Mouse (Mus musculus) embryonic fibroblast, embryonic 13.5 days (primary cell): ENCODE results near the gene Med4. TPM values are rescaled to one million over a fixed set of nuclear protein-coding genes. Genes with fewer than 3 reads are reported as not detected.

ENCODE experiments used
- H3K27ac ChIP-seq: 2 replicates; pipeline ENCODE4 v1.5.1; 2012; ENCODE audit warnings: low read length, control low read depth, inconsistent platforms; ENCODE audit not compliant: insufficient read depth
- H3K4me1 ChIP-seq: 2 replicates; pipeline ENCODE4 v1.6.1; 2011; ENCODE audit warnings: low read length; ENCODE audit not compliant: control insufficient read depth, insufficient read depth
- H3K4me3 ChIP-seq: 2 replicates; pipeline ENCODE4 v1.5.1; 2011; ENCODE audit warnings: mild to moderate bottlenecking, control low read depth, low read length; ENCODE audit not compliant: insufficient read depth
- CTCF ChIP-seq: IDR thresholded peaks from 2 replicates; pipeline ENCODE4 v1.5.1; 2011; ENCODE audit warnings: mild to moderate bottlenecking, control low read depth, low read length, moderate library complexity, borderline replicate concordance; ENCODE audit not compliant: insufficient read depth
- POLR2A ChIP-seq: IDR thresholded peaks from 2 replicates; pipeline ENCODE4 v1.6.1; 2011; ENCODE audit warnings: low read depth, mild to moderate bottlenecking, control low read depth, low read length, moderate library complexity
- polyA plus RNA-seq: library from polyadenylated mRNA; stranded (reverse); fragments of >200 nt; gene quantifications from 2 replicates; pipeline ENCODE4 v1.2.4, GENCODE M21; 2011; ENCODE audit warnings: low read depth; ENCODE audit not compliant: missing spikeins, insufficient read length

Med4 gene
- polyA plus RNA-seq, 1 experiment, result 26.5 TPM

DNA sequence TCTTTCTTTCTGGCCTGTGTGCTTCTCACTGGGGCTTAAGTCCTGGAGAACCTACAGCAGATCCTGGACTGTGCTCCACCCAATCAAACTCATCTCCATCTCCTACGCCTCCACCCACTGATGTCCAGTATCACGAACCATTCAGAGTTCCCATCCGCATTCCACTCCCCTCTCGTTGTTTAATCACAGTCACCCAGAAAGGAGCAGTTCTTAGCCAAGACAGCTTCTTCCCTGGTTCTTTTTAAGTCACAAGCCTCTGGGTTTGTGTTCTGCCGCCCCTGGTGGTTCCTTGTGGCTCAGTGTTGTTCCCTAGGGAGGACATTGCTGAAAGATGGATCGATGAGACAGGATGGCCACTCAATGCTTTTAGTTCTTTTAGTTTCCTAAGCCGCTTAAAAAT lies 14.1 kb upstream of the Med4 start:
- no peak overlapping the region for H3K4me3 ChIP-seq
- H3K27ac ChIP-seq, result no peak overlapping the region
- no peaks in the 10 kb centered on the region for H3K4me1 ChIP-seq
- TF ChIP-seq POLR2A, result no peak
- no peak for TF ChIP-seq CTCF

GRCm38 (mm10) chr14:73501283-73501682 lies 8.5 kb upstream of the Med4 start:
- Histone ChIP-seq H3K27ac (no peak overlapping the region), H3K4me3 (no peak overlapping the region), H3K4me1 (no peaks in the 10 kb centered on the region)
- TF ChIP-seq CTCF, result no peak
- no peak for TF ChIP-seq POLR2A

DNA sequence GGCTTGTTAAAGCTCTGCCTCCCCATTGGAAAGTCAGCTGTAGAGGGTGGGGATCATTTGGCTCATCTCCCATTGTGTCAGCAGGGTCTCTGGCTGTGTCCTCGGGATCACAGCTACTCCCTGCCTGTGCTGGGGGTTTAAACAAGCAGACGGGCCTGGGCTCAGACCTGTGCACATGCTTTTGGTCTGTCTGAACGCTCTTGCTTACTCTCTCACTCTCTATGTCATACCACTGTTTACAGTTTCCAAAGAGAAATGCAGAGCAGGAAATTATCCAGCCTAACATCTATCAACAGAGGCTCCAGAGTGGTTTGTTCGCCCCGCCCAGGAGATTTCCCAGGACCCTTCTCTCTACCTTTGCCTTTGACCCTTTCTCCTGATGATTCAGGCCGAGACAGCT lies 8.1 kb upstream of the Med4 start:
- TF ChIP-seq CTCF, result no peak
- no peak for TF ChIP-seq POLR2A
- no peaks in the 10 kb centered on the region for H3K4me1 ChIP-seq
- H3K4me3 ChIP-seq, result no peak overlapping the region
- H3K27ac ChIP-seq, result no peak overlapping the region

- Histone ChIP-seq H3K27ac (no peak overlapping the region), H3K4me1 (no peaks in the 10 kb centered on the region), H3K4me3 (no peak overlapping the region)
- TF ChIP-seq POLR2A (no peak), CTCF (no peak)
These were observed 7.1 kb upstream of the Med4 start for GRCm38 (mm10) chr14:73502591-73503184.

DNA sequence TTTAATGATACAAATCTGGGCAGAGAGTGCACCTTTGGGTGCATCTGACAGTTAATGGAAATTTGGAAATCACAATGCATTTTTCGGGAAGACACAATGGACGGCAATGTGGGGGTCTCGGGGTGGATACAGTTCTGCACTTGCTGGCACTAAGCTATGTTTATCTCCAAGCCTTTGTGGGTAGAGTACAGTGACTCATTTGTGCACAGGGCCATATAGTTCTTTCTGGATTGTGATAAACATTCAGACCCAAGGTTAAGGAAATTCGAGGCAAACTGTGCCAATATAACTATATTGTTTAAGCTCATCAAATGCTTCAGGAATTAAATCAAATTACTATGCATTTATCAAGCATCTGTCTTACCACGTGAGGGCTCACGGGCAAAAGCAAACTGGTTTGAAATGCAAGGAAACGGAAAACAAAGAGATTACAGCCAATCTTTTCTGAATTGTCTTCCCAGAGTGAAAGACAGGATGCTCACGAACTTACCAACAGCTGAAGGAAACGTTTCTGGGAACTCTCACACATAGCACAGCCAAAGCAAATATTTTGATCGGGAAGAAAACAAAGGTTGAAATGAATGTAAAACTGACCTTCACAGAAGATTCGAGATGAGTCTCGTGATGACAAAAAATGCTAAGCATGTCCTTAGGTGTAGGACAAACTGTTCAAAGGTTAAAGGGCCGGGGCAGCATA lies 6.4 kb upstream of the Med4 start:
- no peak overlapping the region for H3K4me3 ChIP-seq
- H3K27ac ChIP-seq, result no peak overlapping the region
- TF ChIP-seq CTCF (no peak), POLR2A (no peak)
- no peaks in the 10 kb centered on the region for H3K4me1 ChIP-seq

DNA sequence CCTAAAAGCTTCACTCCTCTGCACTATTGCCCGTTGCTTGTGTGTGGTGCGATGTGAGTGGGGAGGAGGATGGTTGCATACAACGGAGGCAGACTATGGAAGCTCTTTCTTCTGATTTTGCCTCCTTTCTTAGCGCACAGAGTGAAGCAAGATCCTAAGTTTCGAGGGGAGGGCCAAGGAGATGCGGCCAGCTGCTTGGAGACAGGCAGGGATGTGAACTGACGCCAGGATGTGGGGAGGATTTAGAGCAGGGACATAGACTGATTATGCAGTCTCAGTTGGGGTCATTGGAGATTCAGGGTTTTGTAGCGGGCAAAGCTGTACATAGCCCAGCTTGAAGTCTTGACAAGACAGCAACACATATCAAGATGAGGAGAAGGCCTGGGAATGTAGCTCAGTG lies 3.5 kb upstream of the Med4 start:
- Histone ChIP-seq H3K4me3 (no peak overlapping the region), H3K27ac (no peak overlapping the region), H3K4me1 (peaks cover 2% of the 10 kb centered on the region; the same call in 1 of the 2 replicates)
- no peak for TF ChIP-seq POLR2A
- TF ChIP-seq CTCF, result no peak

DNA sequence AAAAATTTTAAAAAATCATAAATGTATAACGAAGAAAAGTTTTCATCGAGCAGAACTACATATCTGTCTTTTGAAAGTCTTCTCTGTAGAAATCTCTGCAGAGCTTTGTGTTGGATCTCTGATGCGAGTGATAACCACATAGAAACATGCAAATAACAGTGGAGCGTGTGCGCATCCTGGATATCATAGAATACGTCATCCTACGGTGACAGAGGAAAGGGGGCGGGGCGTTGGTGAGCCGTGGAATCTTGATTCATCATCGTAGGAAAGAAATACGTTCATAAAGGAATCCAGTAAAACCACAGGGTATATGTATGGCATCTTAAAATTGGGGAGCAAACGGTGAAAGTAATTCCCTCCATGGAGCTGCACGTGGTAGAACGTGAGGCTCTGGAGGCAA lies 2.6 kb upstream of the Med4 start:
- TF ChIP-seq POLR2A (no peak), CTCF (no peak)
- no peak overlapping the region for H3K4me3 ChIP-seq
- H3K4me1 ChIP-seq, result peaks cover 2% of the 10 kb centered on the region; the same call in 1 of the 2 replicates
- H3K27ac ChIP-seq, result no peak overlapping the region

- H3K27ac ChIP-seq, result no peak overlapping the region
- TF ChIP-seq POLR2A, result no peak
- TF ChIP-seq CTCF, result no peak
- no peak overlapping the region for H3K4me3 ChIP-seq
- peaks cover 2% of the 10 kb centered on the region; the same call in 1 of the 2 replicates for H3K4me1 ChIP-seq
These were observed 2.0 kb upstream of the Med4 start for GRCm38 (mm10) chr14:73507702-73508376.

DNA sequence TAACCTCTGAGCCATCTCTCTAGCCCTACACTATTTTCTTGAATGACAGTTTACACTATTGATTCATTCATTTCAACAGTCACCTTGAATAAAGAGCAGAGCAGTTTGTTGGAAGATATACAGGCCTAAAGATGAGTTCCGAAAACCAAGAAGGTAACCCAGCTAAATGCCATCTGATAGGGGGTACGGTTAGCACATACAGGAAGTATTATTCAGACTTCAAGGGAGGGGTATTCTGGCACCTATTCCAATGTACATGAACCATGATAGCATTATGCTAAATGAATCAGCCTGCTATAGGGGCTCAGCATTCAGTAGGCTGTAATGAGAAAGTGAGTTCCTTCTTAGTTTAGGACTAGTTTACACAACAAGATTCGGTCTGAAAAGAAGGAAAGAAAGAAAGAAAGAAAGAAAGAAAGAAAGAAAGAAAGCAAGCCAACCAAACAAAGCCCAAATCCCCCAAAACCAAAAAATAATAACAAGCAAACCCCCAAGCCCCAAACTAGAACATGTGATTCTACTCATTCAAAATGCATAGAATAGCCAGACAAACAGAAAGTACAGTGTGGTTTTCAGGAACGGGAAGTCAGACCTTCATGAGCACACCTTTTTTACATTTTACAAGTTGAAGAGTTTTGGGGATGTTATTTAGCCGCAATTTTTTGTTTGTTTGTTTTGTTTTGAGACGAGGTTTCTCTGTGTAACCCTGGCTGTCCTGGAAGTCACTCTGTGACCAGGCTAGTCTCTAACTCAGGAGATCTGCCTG lies 1.0 kb upstream of the Med4 start:
- TF ChIP-seq CTCF (no peak), POLR2A (no peak)
- no peak overlapping the region for H3K4me3 ChIP-seq
- H3K4me1 ChIP-seq, result peaks cover 2% of the 10 kb centered on the region; the same call in 1 of the 2 replicates
- H3K27ac ChIP-seq, result no peak overlapping the region

DNA sequence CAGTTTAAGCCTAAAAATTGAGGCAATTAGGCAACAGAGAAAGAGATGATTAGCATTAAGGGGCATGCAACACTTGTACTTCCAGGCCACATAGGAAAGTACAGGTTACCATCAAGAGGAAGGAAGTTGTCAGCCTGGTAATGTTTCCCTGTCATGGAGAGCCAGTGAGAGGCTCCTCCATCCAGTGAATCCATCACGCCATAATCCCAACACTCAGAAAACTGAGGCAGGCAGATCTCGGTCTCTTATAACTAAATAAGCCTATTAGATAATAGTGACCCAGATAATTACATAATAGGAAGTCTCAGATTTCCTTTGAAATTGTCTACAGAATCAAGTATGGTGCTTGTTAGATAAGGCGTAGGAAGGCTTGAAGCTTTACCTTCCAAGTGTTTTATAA lies 14.3 kb downstream of the Med4 start:
- TF ChIP-seq POLR2A (no peak), CTCF (no peak)
- Histone ChIP-seq H3K27ac (no peak overlapping the region), H3K4me3 (no peak overlapping the region), H3K4me1 (no peaks in the 10 kb centered on the region)
